Mouse (Mus musculus) myocyte (in vitro differentiated cells): ENCODE data around the gene Vpreb3. TPM values are rescaled to one million over a fixed set of nuclear protein-coding genes. Genes with fewer than 3 reads are reported as not detected.

Experiments used
- H3K27me3 ChIP-seq: one replicate; pipeline ENCODE4 v1.6.1; 2011; ENCODE audit not compliant: control insufficient read depth, insufficient read depth, insufficient read length
- H3K36me3 ChIP-seq: one replicate; pipeline ENCODE4 v1.6.1; 2011; ENCODE audit not compliant: control insufficient read depth, insufficient read depth
- H3K4me2 ChIP-seq: one replicate; pipeline ENCODE4 v1.6.1; 2011; ENCODE audit warnings: low read depth, control low read depth
- H3K4me3 ChIP-seq: one replicate; pipeline ENCODE4 v1.5.1; 2011; ENCODE audit warnings: mild to moderate bottlenecking, control low read depth, moderate library complexity
- H3K79me2 ChIP-seq: one replicate; pipeline ENCODE4 v1.6.1; 2011; ENCODE audit not compliant: control insufficient read depth, insufficient read depth
- H3ac ChIP-seq: one replicate; pipeline ENCODE4 v1.6.1; 2011; ENCODE audit not compliant: control insufficient read depth, insufficient read length
- CEBPB ChIP-seq: IDR thresholded peaks from 2 replicates; pipeline ENCODE4 v1.6.1; 2011; ENCODE audit warnings: mild to moderate bottlenecking, moderate library complexity; ENCODE audit not compliant: poor library complexity, insufficient read depth, severe bottlenecking
- E2F4 ChIP-seq: IDR thresholded peaks from one replicate; pipeline ENCODE4 v1.6.1; 2011; ENCODE audit warnings: mild to moderate bottlenecking, control low read depth, moderate library complexity; ENCODE audit not compliant: insufficient read depth
- MAX ChIP-seq: IDR thresholded peaks from one replicate; pipeline ENCODE4 v1.6.1; 2011; ENCODE audit warnings: low read depth, mild to moderate bottlenecking, control low read depth
- MYOD1 ChIP-seq, 3 experiments: IDR thresholded peaks; one replicate each; pipeline ENCODE4 v1.6.1; 2011; ENCODE audit warnings: control low read depth in 2 of 3, low read depth in 2 of 3, mild to moderate bottlenecking in 2 of 3, moderate library complexity in 1 of 3; ENCODE audit not compliant: insufficient read length in 2 of 3, control insufficient read depth in 1 of 3
- MYOG ChIP-seq, 3 experiments: IDR thresholded peaks; one replicate each; pipeline ENCODE4 v1.6.1; 2011; ENCODE audit warnings: control low read depth in 2 of 3, low read depth in 2 of 3, mild to moderate bottlenecking in 2 of 3; ENCODE audit not compliant: insufficient read length in 2 of 3, control insufficient read depth in 1 of 3, insufficient read depth in 1 of 3
- POLR2A ChIP-seq: IDR thresholded peaks from one replicate; pipeline ENCODE4 v1.6.1; 2011; ENCODE audit warnings: low read depth, mild to moderate bottlenecking, control low read depth, moderate library complexity; ENCODE audit not compliant: insufficient read length
- POLR2AphosphoS2 ChIP-seq: IDR thresholded peaks from one replicate; pipeline ENCODE4 v1.6.1; 2011; ENCODE audit warnings: low read depth, control low read depth; ENCODE audit not compliant: insufficient read length
- REST ChIP-seq: IDR thresholded peaks from one replicate; pipeline ENCODE4 v1.6.1; 2011; ENCODE audit warnings: mild to moderate bottlenecking, control low read depth, moderate library complexity; ENCODE audit not compliant: insufficient read depth, insufficient read length
- SRF ChIP-seq: IDR thresholded peaks from one replicate; pipeline ENCODE4 v1.6.1; 2011; ENCODE audit warnings: low read depth; ENCODE audit not compliant: control insufficient read depth, insufficient read length
- TCF12 ChIP-seq: IDR thresholded peaks from one replicate; pipeline ENCODE4 v1.6.1; 2011; ENCODE audit warnings: mild to moderate bottlenecking, control low read depth; ENCODE audit not compliant: poor library complexity, insufficient read depth, severe bottlenecking
- TCF3 ChIP-seq: IDR thresholded peaks from one replicate; pipeline ENCODE4 v1.6.1; 2011; ENCODE audit warnings: low read depth, control low read depth; ENCODE audit not compliant: insufficient read length
- USF1 ChIP-seq: IDR thresholded peaks from one replicate; pipeline ENCODE4 v1.6.1; 2011; ENCODE audit warnings: low read depth, mild to moderate bottlenecking, control low read depth, moderate library complexity
- polyA plus RNA-seq: library from polyadenylated mRNA; unstranded; fragments of >200 nt; fragmentation: generic; extraction: Trizol; gene quantifications from one replicate; pipeline ENCODE4 v1.2.1, GENCODE M21; 2012; ENCODE audit warnings: missing spikeins

The Vpreb3 gene
- polyA plus RNA-seq, 1 experiment: 0.48 TPM

DNA sequence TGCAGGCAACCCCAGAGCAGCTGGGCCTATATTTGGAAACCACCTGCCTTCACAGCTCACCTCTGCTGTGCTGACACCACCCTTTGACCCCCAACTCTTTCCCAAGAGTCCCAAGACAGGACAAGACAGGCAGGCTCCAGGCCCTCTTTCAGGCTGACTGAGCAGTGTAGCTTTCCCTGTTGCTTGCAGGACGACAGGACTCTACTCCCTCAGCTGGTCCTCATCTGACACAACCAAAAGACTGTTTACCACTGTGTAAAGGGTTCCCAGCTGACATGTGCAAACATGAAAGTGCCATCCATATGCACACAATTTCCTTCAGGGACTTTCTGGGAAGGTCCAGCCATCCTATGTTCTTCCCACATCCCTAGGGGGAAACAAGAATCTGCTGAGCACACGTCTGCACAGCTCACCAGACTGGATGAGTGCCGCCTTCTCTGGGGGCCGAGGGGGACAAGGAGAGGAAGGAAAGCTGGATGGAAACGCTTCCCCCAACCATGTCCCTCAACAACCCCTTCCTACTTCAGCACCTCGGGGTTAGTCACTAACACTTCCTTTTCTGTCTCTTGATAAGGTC lies 29.8 kb upstream of the Vpreb3 start:
- peaks cover 37% of the 10 kb centered on the region for H3K36me3 ChIP-seq
- H3K4me3 ChIP-seq: no peak overlapping the region
- peaks cover 40% of the 10 kb centered on the region for H3K79me2 ChIP-seq
- no peak overlapping the region for H3ac ChIP-seq
- no peaks in the 10 kb centered on the region for H3K27me3 ChIP-seq
- no peak overlapping the region for H3K4me2 ChIP-seq
- TF ChIP-seq POLR2AphosphoS2 (peak; percentile 10), TCF12 (peak; percentile 4), SRF (no peak), MYOG (IDR thresholded peaks at IDR 0.05; ENCODE audit: control insufficient read depth in 1 of 3, insufficient read depth in 1 of 3, insufficient read length in 2 of 3, low read depth in 2 of 3) (peak in 1 of 3 experiments; percentile 41), CEBPB (no peak), E2F4 (no peak), MYOD1 (IDR thresholded peaks at IDR 0.05; ENCODE audit: control insufficient read depth in 1 of 3, insufficient read length in 2 of 3, low read depth in 2 of 3) (peak in 1 of 3 experiments; percentile 89)

DNA sequence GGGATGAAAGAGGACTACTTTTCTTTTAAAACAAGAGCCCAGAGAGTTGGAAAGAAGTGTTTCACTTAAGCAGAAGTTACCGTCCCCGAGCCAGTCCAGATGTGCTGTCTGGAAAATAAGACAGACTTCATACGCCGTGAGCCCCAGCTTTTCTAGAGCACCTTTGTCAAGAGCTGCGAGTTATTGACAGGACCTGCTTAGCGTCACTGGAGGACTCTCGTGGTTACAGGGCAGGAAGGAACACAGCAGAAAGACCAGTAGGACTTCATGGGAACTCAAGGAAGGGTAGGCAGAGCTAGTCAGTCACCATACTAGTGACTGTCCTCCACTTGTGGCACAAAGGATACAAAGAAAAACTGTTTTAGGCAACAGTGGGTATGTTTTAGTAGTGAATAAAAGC lies 27.3 kb upstream of the Vpreb3 start:
- H3K79me2 ChIP-seq: peaks cover 64% of the 10 kb centered on the region
- H3K27me3 ChIP-seq: no peaks in the 10 kb centered on the region
- TF ChIP-seq USF1 (no peak), MAX (no peak), CEBPB (no peak), MYOG (IDR thresholded peaks at IDR 0.05; ENCODE audit: control insufficient read depth in 1 of 3, insufficient read depth in 1 of 3, insufficient read length in 2 of 3, low read depth in 2 of 3) (no peak), MYOD1 (IDR thresholded peaks at IDR 0.05; ENCODE audit: control insufficient read depth in 1 of 3, insufficient read length in 2 of 3, low read depth in 2 of 3) (no peak), E2F4 (no peak), POLR2A (no peak), TCF3 (no peak), POLR2AphosphoS2 (no peak), SRF (no peak), REST (no peak), TCF12 (no peak)
- no peak overlapping the region for H3ac ChIP-seq
- H3K36me3 ChIP-seq: peaks cover 23% of the 10 kb centered on the region
- H3K4me2 ChIP-seq: no peak overlapping the region
- H3K4me3 ChIP-seq: no peak overlapping the region

DNA sequence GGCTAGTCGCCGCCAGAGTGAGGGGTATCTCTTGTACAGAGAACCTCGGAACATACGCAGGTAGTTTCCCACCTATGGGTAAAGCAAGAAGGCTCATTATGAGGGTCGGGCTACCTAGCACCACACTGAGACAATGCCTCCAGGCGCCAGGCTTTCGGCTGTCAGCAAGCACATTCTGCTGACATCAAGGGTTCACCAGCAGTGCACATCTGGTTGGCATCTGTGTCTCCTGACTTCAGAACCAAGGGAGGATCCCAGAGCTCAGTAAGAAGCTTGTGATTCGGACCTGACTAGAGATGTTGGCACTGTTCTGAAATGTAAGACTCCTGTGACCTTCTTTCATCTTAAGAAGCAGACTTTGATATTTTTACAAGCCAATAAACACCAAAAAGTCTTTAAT lies 26.0 kb upstream of the Vpreb3 start:
- no peak overlapping the region for H3K4me2 ChIP-seq
- no peaks in the 10 kb centered on the region for H3K27me3 ChIP-seq
- H3ac ChIP-seq: no peak overlapping the region
- TF ChIP-seq TCF12 (no peak), MYOG (IDR thresholded peaks at IDR 0.05; ENCODE audit: control insufficient read depth in 1 of 3, insufficient read depth in 1 of 3, insufficient read length in 2 of 3, low read depth in 2 of 3) (no peak), USF1 (no peak), REST (no peak), TCF3 (no peak), CEBPB (no peak), POLR2A (no peak), MYOD1 (IDR thresholded peaks at IDR 0.05; ENCODE audit: control insufficient read depth in 1 of 3, insufficient read length in 2 of 3, low read depth in 2 of 3) (no peak), SRF (no peak), E2F4 (no peak)
- H3K4me3 ChIP-seq: no peak overlapping the region
- peaks cover 14% of the 10 kb centered on the region for H3K36me3 ChIP-seq
- H3K79me2 ChIP-seq: peaks cover 69% of the 10 kb centered on the region

DNA sequence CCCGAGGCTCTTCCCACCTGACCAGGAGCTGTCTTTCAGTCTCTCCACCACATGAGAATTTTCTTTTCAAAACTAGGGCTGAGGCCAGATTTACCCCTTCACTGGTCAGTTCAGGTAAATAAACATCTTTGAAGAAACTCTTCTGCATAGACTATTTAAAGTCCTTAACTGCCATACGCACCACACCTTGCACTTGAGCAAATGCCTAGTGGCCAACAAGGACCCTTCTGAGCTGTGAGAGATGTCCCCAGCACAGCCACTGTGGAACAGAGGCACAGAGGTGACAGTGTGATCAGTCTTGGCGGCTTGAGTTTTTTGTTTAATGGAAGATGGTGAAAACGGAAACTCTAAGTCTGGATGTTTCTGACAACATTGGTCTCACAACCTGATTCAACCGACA lies 23.8 kb upstream of the Vpreb3 start:
- Histone ChIP-seq H3K79me2 (peaks cover 63% of the 10 kb centered on the region), H3K4me2 (peak overlapping the region; percentile 96), H3K36me3 (peaks cover 13% of the 10 kb centered on the region), H3K27me3 (no peaks in the 10 kb centered on the region), H3K4me3 (no peak overlapping the region), H3ac (no peak overlapping the region)
- TF ChIP-seq MAX (no peak), REST (no peak), MYOD1 (IDR thresholded peaks at IDR 0.05; ENCODE audit: control insufficient read depth in 1 of 3, insufficient read length in 2 of 3, low read depth in 2 of 3) (no peak), POLR2A (no peak), TCF12 (no peak), CEBPB (no peak), E2F4 (no peak), MYOG (IDR thresholded peaks at IDR 0.05; ENCODE audit: control insufficient read depth in 1 of 3, insufficient read depth in 1 of 3, insufficient read length in 2 of 3, low read depth in 2 of 3) (no peak), USF1 (no peak), SRF (no peak), TCF3 (no peak), POLR2AphosphoS2 (no peak)
